ENCODE assay signal across 8 mouse cellular contexts in the genomic region with DNA sequence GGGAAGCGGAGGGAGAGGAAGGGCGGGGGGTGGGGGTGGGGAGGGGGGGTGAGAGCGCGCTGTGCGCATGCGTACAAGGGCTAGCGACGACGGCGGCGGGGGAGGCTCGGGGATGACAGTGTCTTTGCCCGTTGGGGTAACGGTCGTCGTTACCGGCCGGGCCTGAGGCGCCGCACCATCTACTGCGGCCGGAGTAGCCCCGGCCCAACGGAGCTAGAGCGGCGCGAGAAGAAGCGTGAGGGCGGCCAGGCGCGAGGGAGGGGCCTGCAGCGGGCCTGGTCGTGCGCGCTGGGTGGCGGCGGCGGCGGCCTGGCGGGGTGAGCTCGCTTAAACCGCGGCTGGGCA. TPM values are rescaled to one million over a fixed set of nuclear protein-coding genes. Genes with fewer than 3 reads are reported as not detected.
DNase-seq lines count a peak whose midpoint lies in the region; ATAC-seq and TF ChIP-seq lines count a peak whose summit lies in the region.

Msl2 (plus strand) TSS at position 115 of the 345 bp plus-strand sequence.

- TF ChIP-seq CTCF in thymus, adult 2 months (IDR thresholded peaks at IDR 0.05; ENCODE audit: borderline replicate concordance, control insufficient read depth, extremely low read depth, insufficient read depth, low read length, poor library complexity): no peak

- peak within 1 kb of the TSS; percentile 87 for H3K4me2 ChIP-seq in limb, embryonic 11.5 days (ENCODE audit: low read depth, severe bottlenecking)

- no peak for DNase-seq in thymus, adult 2 months
- DNase-seq in thymus, postnatal 14 days: no peak
- DNase-seq in heart, postnatal 25 days (ENCODE audit: low spot score): no peak
- DNase-seq in limb, embryonic 11.5 days (ENCODE audit: low spot score): no peak
- DNase-seq in spleen, postnatal 10 days (ENCODE audit: low spot score in 2 of 2): no peak
- no peak for DNase-seq in cerebellum, postnatal 14 days

- H3K27ac ChIP-seq in thymus, adult 2 months (ENCODE audit: control insufficient read depth, insufficient read depth, low read length): peak within 1 kb of the TSS; percentile 87
- H3K27ac ChIP-seq in limb, embryonic 11.5 days (replicated peaks; ENCODE audit: low read depth, low read length): peak within 1 kb of the TSS; percentile 97

- H3K36me3 ChIP-seq in thymus, adult 2 months (ENCODE audit: control insufficient read depth, insufficient read depth, low read length): no peaks in the 10 kb centered on the region
- peaks cover 33% of the 10 kb centered on the region for H3K36me3 ChIP-seq in erythroblast, embryonic 14.5 days (ENCODE audit: control insufficient read depth)
- H3K36me3 ChIP-seq in limb, embryonic 11.5 days (ENCODE audit: control insufficient read depth, insufficient read depth, low read length): no peaks in the 10 kb centered on the region

- H3K4me1 ChIP-seq in thymus, adult 2 months (replicated peaks; ENCODE audit: control insufficient read depth, insufficient read depth, low read length): peaks cover 5% of the 10 kb centered on the region
- peaks cover 38% of the 10 kb centered on the region for H3K4me1 ChIP-seq in erythroblast, embryonic 14.5 days (ENCODE audit: control insufficient read depth)
- peaks cover 14% of the 10 kb centered on the region for H3K4me1 ChIP-seq in limb, embryonic 11.5 days (ENCODE audit: control insufficient read depth, insufficient read depth, low read length)

- H3K4me3 ChIP-seq in thymus, adult 2 months (ENCODE audit: control insufficient read depth, insufficient read depth, low read length): peak within 1 kb of the TSS; percentile 64
- H3K4me3 ChIP-seq in erythroblast, embryonic 14.5 days (replicated peaks): peak within 1 kb of the TSS; percentile 99
- peak within 1 kb of the TSS; percentile 97 for H3K4me3 ChIP-seq in limb, embryonic 11.5 days (ENCODE audit: low read depth, low read length)

- intact Hi-C loops in heart, postnatal 25 days (cut with DNase I): loop anchor here (10.0 kb wide), 1 partner anchor 529 kb away; the partner anchor contains the start of gene Nck1

- 2% methylated on average over 38 of the region's 43 CpGs for WGBS in thymus, adult 2 months
- 0% methylated on average over 20 of the region's 43 CpGs for WGBS in limb, embryonic 11.5 days

- peak; percentile 61; the same call in 1 of the 2 replicates for ATAC-seq in limb, embryonic 11.5 days (ENCODE audit: insufficient number of reproducible peaks, low FRiP score, low TSS enrichment, low read depth)
- no peak for ATAC-seq in neutrophil, adult 5-6 weeks (ENCODE audit: extremely low read depth, insufficient number of reproducible peaks, low FRiP score, poor library complexity, severe bottlenecking)

- no peaks in the 10 kb centered on the region for H3K27me3 ChIP-seq in thymus, adult 2 months (ENCODE audit: control insufficient read depth, insufficient read depth, low read length)
- H3K27me3 ChIP-seq in erythroblast, embryonic 14.5 days (ENCODE audit: control insufficient read depth): no peaks in the 10 kb centered on the region
- H3K27me3 ChIP-seq in limb, embryonic 11.5 days (ENCODE audit: control insufficient read depth, insufficient read depth, low read length): no peaks in the 10 kb centered on the region

- peak; percentile 54; the same call in 1 of the 2 replicates for TF ChIP-seq POLR2A in thymus, adult 2 months (IDR thresholded peaks at IDR 0.05; ENCODE audit: control insufficient read depth, extremely low read depth, insufficient read depth, low read length, poor library complexity)

- H3K9ac ChIP-seq in limb, embryonic 11.5 days (ENCODE audit: low read length): peak within 1 kb of the TSS; percentile 97

- peaks cover 7% of the 10 kb centered on the region for H3K9me3 ChIP-seq in erythroblast, embryonic 14.5 days (ENCODE audit: control insufficient read depth, low read length)
- H3K9me3 ChIP-seq in limb, embryonic 11.5 days (ENCODE audit: control insufficient read depth, low read length): no peaks in the 10 kb centered on the region

RNA-seq across cellular contexts. Expression of gene Msl2, which starts in this region (rescaled TPM):
- polyA plus RNA-seq in thymus, adult 2 months (2012; rRNA removed): 64.0 and 91.7 TPM in 2 replicates
- 0.76 and 1.1 TPM in 2 replicates for polyA plus RNA-seq in erythroblast, embryonic 14.5 days (2012)
- 10 to 100 TPM; 29.2 to 35.0 TPM for total RNA-seq in heart, postnatal 25 days (2021)
- 5.7 and 6.7 TPM in 2 replicates for polyA plus RNA-seq in limb, embryonic 11.5 days (2014; fragmentation: Nextera tagmentation; extraction: Ambion mirVana)
- 83.0 and 91.0 TPM in 2 replicates for total RNA-seq in neutrophil, adult 5-6 weeks (2017)
